Mouse (Mus musculus) embryonic facial prominence, embryonic 11.5 days (tissue): ENCODE measurements at regions not wholly inside any gene's neighbourhood (a gene's known extent, or its start where the extent isn't known, plus 50 kb on each side); places are given as distances from the start of the nearest gene placed in this dataset.

ENCODE experiments used
- ATAC-seq: fragments of 200-750 bp; cut with Nextera tagmentation; replicated peaks from 2 replicates; pipeline ENCODE4 v1.8.0; 2017; ENCODE audit warnings: low read depth; ENCODE audit not compliant: insufficient number of reproducible peaks, low FRiP score, low TSS enrichment
- DNase-seq: peaks from one replicate; pipeline ENCODE4 v3.0.0-alpha.2; 2015; ENCODE audit warnings: low spot score
- H3K27ac ChIP-seq: fragments of 300-500 bp; sonication (generic); replicated peaks from 2 replicates; pipeline ENCODE4 v1.5.1; 2014; ENCODE audit warnings: mild to moderate bottlenecking, low read depth, low read length, control low read depth
- H3K27me3 ChIP-seq: fragments of 300-500 bp; sonication (generic); 2 replicates; pipeline ENCODE4 v1.6.1; 2014; ENCODE audit warnings: mild to moderate bottlenecking, low read length, moderate library complexity, mixed read lengths; ENCODE audit not compliant: control insufficient read depth, insufficient read depth
- H3K36me3 ChIP-seq: fragments of 300-500 bp; sonication (generic); replicated peaks from 2 replicates; pipeline ENCODE4 v1.6.1; 2014; ENCODE audit warnings: low read depth, mild to moderate bottlenecking, low read length, moderate library complexity, mixed read lengths; ENCODE audit not compliant: control insufficient read depth, insufficient read depth
- H3K4me1 ChIP-seq: fragments of 300-500 bp; sonication (generic); 2 replicates; pipeline ENCODE4 v1.6.1; 2014; ENCODE audit warnings: low read length, mixed read lengths; ENCODE audit not compliant: control insufficient read depth, insufficient read depth
- H3K4me2 ChIP-seq: fragments of 300-500 bp; sonication (generic); 2 replicates; pipeline ENCODE4 v1.6.1; 2014; ENCODE audit warnings: low read depth, mild to moderate bottlenecking, control low read depth, low read length, moderate library complexity
- H3K4me3 ChIP-seq: fragments of 300-500 bp; sonication (generic); 2 replicates; pipeline ENCODE4 v1.5.1; 2014; ENCODE audit warnings: low read depth, low read length, control low read depth
- H3K9ac ChIP-seq: fragments of 300-500 bp; sonication (generic); replicated peaks from 2 replicates; pipeline ENCODE4 v1.6.1; 2014; ENCODE audit warnings: mild to moderate bottlenecking, control low read depth, low read length
- H3K9me3 ChIP-seq: fragments of 300-500 bp; sonication (generic); replicated peaks from 2 replicates; pipeline ENCODE4 v1.6.1; 2016; ENCODE audit warnings: mild to moderate bottlenecking, low read length, inconsistent platforms, mixed read lengths; ENCODE audit not compliant: control insufficient read depth
- WGBS: fragments of 180-500 bp; shearing (Covaris S2); extraction: QIAGEN DNeasy Blood & Tissue Kit; methylation state at CpG from one replicate; pipeline ENCODE4 v1.1.7; 2014; 5-methylcytosine and 5-hydroxymethylcytosine counted together

DNA sequence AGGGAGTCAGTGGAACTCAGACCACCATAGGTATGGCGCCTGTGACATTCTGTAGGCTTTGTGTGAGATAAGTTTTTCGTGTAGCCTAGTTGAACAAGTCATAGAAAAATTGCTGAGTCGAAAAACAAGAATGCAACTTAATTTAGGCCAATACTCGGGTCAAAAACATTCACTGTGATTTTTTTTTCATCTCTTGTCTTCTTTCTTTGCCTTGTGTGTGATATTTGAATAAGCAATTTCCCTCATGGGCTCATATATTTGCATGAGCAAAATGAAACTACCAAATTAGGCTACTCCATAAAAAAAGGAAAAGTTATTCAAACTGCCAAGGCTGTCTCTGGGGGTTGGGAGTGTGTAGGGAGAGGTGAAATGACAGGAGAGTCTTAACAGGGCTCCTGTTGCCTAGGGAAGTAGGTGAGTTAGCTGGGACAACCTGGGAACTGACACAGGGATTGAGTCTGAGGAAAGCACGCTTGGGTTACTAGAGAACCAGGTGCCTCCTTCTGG lies 124.1 kb upstream of the Arg1 start:
- Histone ChIP-seq H3K4me2 (no peak overlapping the region), H3K9me3 (no peaks in the 10 kb centered on the region), H3K4me3 (no peak overlapping the region), H3K4me1 (no peaks in the 10 kb centered on the region), H3K27ac (no peak overlapping the region), H3K27me3 (no peaks in the 10 kb centered on the region), H3K9ac (no peak overlapping the region), H3K36me3 (no peaks in the 10 kb centered on the region)
- ATAC-seq: no peak
- no peak for DNase-seq
- WGBS: 75% methylated on average over 5 of the region's 5 CpGs

DNA sequence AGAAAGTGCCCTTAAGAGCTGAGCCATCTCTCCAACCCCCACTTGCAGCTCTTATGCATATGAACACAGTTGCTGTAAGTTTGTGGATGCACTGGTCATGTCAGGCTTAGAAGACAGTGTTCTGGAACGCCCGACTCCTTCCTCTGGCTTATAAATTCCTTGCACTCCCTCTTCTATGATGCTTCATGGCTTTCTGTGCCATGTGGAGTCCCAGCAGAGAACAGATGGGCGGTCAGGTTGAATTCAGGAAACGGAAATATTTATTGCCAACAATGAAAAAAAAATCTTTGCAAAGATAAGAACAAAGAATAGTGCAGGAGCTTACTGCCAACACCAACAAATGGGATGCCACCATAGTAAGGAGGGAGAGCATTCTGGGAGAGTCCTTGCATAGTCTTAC lies 113.9 kb upstream of the Arg1 start:
- Histone ChIP-seq H3K9ac (no peak overlapping the region), H3K4me3 (no peak overlapping the region), H3K4me1 (no peaks in the 10 kb centered on the region), H3K36me3 (no peaks in the 10 kb centered on the region), H3K27me3 (no peaks in the 10 kb centered on the region), H3K9me3 (no peaks in the 10 kb centered on the region), H3K27ac (no peak overlapping the region), H3K4me2 (no peak overlapping the region)
- ATAC-seq: no peak
- no peak for DNase-seq
- 86% methylated on average over 4 of the region's 4 CpGs for WGBS

DNA sequence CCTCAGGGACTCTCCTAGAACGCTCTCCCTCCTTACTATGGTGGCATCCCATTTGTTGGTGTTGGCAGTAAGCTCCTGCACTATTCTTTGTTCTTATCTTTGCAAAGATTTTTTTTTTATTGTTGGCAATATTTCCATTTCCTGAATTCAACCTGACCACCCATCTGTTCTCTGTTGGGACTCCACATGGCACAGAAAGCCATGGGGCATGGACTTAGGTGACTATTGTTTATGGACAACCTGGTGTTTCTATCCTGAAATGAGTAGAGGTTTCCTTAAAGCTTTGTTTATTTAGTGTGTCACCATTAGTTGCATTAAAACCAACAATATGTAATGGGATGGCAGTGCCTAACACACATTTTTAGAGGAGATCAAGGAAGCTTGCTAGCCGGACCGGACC lies 112.6 kb upstream of the Arg1 start:
- Histone ChIP-seq H3K9me3 (no peaks in the 10 kb centered on the region), H3K4me2 (no peak overlapping the region), H3K36me3 (no peaks in the 10 kb centered on the region), H3K9ac (no peak overlapping the region), H3K4me3 (no peak overlapping the region), H3K27me3 (no peaks in the 10 kb centered on the region), H3K4me1 (no peaks in the 10 kb centered on the region), H3K27ac (no peak overlapping the region)
- no peak for ATAC-seq
- WGBS: 95% methylated on average over 3 of the region's 3 CpGs
- DNase-seq: no peak

DNA sequence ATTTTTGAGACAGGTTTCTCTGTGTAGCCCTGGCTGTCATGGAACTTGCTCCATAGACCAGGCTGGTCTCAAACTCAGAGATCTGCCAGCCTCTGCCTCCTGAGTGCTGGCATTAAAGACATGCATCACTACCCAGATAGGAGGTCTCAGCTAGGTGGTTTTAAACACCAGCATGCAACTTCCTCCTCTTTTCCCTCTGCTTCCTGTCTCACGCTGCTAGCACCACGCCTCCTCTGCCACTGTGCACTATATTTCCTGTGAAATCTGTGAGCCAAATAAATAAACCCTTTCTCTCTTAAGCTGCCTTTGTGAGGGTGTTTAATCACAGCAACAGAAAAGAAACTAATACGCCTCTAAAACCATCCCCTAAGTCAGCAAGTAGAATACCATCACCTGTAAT lies 109.6 kb upstream of the Arg1 start:
- no peak overlapping the region for H3K27ac ChIP-seq
- no peak overlapping the region for H3K9ac ChIP-seq
- H3K4me1 ChIP-seq: no peaks in the 10 kb centered on the region
- H3K9me3 ChIP-seq: no peaks in the 10 kb centered on the region
- DNase-seq: no peak
- no peak overlapping the region for H3K4me3 ChIP-seq
- no peaks in the 10 kb centered on the region for H3K27me3 ChIP-seq
- no peak for ATAC-seq
- WGBS: 73% methylated on average over 3 of the region's 3 CpGs
- no peak overlapping the region for H3K4me2 ChIP-seq
- H3K36me3 ChIP-seq: no peaks in the 10 kb centered on the region

DNA sequence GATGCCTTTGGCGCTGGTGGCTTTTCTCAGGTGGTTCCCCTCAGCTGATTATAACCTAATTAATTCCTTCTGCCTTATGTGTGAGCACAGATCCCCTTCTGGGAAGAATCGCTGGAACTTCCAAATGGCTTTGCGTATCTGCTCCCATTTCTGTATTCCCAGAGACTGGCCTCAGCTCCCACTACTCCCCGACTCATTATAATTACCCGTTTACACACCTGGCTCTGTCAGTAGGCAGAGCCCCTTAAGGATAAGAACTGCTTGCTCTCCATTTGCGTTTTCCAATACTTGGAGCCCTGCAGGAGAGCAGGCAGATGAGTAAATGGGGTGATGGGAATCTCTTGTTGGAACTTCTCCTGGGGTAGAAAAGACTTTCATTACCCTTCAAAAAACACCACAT lies 108.1 kb upstream of the Arg1 start:
- DNase-seq (no peak), ATAC-seq (no peak)
- no peak overlapping the region for H3K27ac ChIP-seq
- no peak overlapping the region for H3K4me2 ChIP-seq
- H3K4me1 ChIP-seq: no peaks in the 10 kb centered on the region
- no peak overlapping the region for H3K4me3 ChIP-seq
- H3K9me3 ChIP-seq: no peaks in the 10 kb centered on the region
- H3K27me3 ChIP-seq: no peaks in the 10 kb centered on the region
- 74% methylated on average over 6 of the region's 6 CpGs for WGBS
- no peak overlapping the region for H3K9ac ChIP-seq
- no peaks in the 10 kb centered on the region for H3K36me3 ChIP-seq

DNA sequence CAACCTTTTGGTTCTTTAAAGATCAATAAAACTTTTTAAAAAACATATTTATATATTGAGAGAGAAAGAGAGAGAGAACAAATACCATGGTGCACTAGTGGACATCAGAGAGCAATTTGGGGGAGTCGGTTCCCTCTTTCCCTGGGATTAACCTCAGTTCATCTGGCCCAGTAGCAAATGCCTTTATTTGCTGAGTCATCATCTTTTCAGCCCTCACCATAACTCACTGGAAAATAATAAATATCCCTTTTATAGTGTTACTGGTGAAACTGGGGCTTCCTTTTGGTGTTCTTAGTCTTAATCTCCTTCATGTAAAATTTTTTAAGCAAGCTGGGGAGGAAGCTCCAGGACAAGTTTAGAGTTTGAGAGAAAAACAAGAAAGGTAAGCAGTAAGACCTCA lies 105.3 kb upstream of the Arg1 start:
- no peaks in the 10 kb centered on the region for H3K4me1 ChIP-seq
- H3K4me3 ChIP-seq: no peak overlapping the region
- H3K27ac ChIP-seq: no peak overlapping the region
- no peaks in the 10 kb centered on the region for H3K9me3 ChIP-seq
- DNase-seq (no peak), ATAC-seq (no peak)
- no peaks in the 10 kb centered on the region for H3K27me3 ChIP-seq
- H3K9ac ChIP-seq: no peak overlapping the region
- H3K36me3 ChIP-seq: no peaks in the 10 kb centered on the region
- WGBS: 89% methylated on average over 1 of the region's 1 CpGs
- H3K4me2 ChIP-seq: no peak overlapping the region

DNA sequence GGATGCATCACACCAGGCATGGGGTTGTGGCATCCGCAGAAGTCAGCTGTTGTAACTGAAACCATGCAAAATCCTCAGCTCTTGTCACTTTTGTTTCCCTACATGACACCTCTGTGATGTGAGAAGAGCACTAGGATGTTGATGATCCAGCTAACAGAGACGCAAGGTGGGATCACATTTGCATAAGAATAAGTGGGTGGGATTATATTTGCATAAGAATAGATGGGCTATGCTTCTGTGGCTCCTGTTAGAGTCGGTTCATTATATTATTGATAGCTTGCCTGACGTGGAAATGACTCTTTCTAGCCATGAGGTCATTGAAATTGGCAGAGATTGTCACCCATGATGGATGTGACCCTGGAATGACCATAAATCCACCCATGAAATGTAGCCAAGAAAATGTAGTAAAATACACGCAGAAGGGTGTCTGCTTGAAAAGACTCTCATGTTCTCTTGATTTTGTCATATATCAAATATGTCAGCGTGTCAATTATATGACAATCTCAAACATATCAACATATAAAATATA lies 102.2 kb upstream of the Arg1 start:
- H3K4me3 ChIP-seq: no peak overlapping the region
- ATAC-seq: no peak
- no peak overlapping the region for H3K9ac ChIP-seq
- no peak for DNase-seq
- H3K9me3 ChIP-seq: no peaks in the 10 kb centered on the region
- no peaks in the 10 kb centered on the region for H3K27me3 ChIP-seq
- WGBS: 61% methylated on average over 6 of the region's 6 CpGs
- no peak overlapping the region for H3K4me2 ChIP-seq
- H3K36me3 ChIP-seq: no peaks in the 10 kb centered on the region
- H3K27ac ChIP-seq: no peak overlapping the region
- H3K4me1 ChIP-seq: no peaks in the 10 kb centered on the region

DNA sequence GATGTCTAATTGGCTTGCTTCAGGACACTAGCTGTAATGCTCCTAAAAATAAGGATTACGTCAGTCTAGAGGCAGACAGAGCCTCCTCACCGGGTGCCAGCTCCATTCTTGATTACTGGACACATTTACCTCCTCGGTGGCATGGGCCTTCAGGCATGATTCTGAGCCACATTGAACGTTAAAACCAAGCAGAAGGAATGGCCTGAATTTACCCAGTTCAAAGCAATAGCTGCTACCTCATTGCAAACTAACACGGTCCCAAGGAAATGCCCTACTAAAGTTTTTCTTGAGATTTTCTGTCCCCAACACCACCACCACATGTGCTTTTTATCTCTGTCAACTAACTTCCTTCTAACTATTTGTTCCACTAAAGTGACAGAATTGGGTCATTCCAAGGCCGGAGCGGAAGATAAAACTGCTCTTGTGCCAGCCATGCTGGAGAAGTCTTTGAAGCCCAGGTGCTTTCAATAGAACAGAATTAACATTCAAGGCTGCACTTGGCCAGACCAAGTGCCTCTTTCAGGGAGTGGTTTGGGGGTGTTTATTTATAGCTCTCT lies 96.4 kb upstream of the Arg1 start:
- DNase-seq: peak; percentile 62
- ATAC-seq: no peak
- WGBS: 51% methylated on average over 7 of the region's 7 CpGs

More for the DNA sequence above, 96.4 kb upstream of the Arg1 start:
- no peak overlapping the region for H3K9ac ChIP-seq
- H3K4me3 ChIP-seq: no peak overlapping the region
- no peaks in the 10 kb centered on the region for H3K9me3 ChIP-seq
- no peaks in the 10 kb centered on the region for H3K36me3 ChIP-seq
- H3K4me1 ChIP-seq: no peaks in the 10 kb centered on the region
- no peaks in the 10 kb centered on the region for H3K27me3 ChIP-seq
- no peak overlapping the region for H3K27ac ChIP-seq
- H3K4me2 ChIP-seq: no peak overlapping the region
